Mouse (Mus musculus): ENCODE data around the gene Hnrnpul1. TPM values are rescaled to one million over a fixed set of nuclear protein-coding genes. Genes with fewer than 3 reads are reported as not detected.

Hnrnpul1 gene
- 513 and 543 TPM in 2 replicates for polyA plus RNA-seq (2012)

DNA sequence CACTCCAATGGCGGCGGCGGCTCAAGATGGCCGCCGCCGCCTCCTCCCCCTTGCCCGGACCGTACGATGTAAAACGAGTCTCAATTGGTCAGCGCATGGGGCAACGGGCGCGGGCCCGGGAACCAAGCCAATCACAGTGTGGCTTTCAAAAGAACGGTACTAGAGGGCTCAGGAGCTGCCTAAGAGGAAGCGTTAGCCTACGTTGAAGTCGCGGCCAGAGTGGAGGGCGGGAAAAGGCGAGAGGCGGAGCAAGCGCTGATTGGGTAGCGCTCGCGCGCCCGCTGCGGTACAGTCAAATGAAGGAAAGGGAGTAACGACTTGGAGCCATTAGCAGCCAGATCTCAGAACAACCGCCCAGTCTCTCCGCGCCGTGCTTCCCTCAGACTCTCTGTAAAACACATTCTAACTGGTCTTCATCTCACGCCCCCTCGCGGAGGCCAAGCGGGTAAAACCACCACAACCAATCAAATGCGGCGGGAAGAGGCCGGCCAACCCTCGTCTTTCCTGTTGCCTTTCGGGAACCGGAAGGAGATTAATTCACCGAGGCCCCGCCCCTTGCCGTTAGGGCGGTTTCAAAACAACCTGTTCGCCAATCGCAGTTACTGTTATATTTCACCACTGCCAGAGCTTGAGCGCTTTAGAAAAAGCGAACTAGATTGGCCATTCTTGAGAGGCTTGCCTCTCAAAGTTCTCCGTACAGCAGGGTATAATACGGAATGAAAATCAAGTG is at the start of gene Hnrnpul1:
Gene Hnrnpul1, minus strand, starts transcription at position 20 of the 730 bp plus-strand sequence.
- TF ChIP-seq GATA1 (IDR thresholded peaks at IDR 0.05; ENCODE audit: low read length), result no peak

DNA sequence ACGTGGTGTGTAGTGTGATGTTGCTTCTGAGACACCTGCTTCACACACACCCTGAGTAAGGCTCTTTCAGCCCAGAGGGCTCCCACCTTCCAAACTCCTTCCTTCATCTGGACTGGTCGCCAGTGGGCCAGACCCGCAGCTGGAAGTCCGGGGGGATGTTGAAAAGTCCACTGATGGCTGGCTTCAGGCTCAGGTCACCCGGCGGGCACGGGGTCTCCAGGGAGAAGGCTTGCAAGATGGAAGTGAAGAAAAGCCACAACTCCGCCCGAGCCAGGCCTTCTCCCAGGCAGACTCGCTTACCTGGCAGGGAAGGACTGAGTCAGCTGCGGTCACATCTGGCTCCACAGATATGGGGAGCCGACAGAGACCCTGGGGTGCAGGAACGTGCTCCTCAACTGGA is 48.9 kb upstream of the Hnrnpul1 start:
- TF ChIP-seq GATA1 (IDR thresholded peaks at IDR 0.05; ENCODE audit: low read length), result no peak

DNA sequence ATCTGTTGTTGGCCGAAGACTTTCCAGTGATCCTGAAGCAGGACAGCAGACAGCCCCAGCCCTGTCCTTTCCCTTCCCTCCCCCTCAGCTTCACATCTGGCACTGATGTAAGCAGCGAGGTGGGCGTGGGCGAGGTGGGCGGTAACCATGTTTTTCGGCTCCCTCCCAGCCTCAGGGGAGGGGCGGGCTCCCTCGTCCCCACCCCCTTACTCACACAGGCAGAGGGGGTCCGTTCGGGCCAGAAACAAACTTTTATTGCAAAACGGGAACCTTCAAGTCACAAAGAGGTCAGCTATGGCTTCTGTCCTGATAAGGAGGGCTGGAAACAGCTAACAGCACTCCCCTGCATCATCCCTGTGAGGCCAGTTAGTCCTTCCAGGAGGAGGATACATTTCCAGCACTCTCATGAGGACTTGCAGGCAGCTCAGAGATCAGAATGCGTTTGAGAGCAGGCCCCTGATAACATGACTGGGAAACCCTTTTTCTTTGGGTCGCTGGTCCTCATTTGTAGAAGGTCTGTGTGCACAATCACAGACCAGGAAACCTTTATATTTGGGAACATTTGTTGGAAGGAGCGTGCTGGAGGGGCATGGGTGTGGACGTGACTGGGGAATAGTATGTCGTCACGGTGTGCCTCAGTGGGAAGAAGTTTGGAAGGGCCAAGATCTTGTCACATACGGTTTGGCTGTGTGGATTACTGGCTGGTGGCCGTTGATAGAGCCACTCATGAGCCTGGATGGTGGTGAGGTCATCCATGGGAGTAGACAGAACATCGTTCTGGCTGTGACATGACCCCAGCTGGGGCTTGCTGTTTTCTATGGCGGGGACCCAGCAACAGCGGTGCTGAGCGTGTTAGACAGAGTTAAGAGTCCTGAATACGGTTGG is 47.9 kb upstream of the Hnrnpul1 start:
- no peak for TF ChIP-seq GATA1 (IDR thresholded peaks at IDR 0.05; ENCODE audit: low read length)

DNA sequence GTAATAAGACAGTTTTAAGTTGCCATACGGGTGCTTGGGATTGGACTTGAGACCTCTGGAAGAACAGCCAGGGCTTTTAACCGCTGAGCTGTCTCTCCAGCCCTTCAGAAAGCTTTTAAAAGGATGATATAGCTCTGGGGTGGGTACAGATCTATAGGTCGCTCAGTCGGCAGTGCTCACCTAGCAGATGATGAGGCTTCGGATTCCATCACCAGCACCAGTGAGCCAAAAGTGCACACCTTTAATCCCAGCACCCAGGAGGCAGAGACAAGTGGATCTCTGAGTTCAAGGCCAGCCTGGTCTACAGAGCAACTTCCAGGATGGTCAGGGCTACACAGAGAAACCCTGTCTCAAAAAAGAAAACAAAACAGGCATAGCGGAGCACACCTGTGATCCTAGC is 46.5 kb upstream of the Hnrnpul1 start:
- TF ChIP-seq GATA1 (IDR thresholded peaks at IDR 0.05; ENCODE audit: low read length), result no peak

DNA sequence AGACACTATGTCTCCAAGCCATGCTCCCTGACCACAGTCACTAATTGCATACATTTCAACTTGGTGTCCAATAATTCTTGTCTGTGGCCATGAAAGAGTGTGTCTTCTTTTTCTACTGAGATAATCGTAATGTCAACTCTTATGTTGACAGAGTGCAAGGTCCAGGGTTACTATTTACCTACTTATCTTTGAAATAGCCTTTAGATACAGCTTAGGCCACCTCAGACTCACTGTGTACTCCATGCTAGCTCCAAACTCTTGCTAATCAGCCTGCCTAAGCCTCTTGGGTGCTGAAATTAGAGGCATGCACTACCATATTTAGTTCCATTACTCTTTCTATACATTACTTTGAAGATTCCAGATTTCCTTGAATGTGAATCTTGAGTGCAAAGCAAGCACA is 44.8 kb upstream of the Hnrnpul1 start:
- TF ChIP-seq GATA1 (IDR thresholded peaks at IDR 0.05; ENCODE audit: low read length), result no peak

DNA sequence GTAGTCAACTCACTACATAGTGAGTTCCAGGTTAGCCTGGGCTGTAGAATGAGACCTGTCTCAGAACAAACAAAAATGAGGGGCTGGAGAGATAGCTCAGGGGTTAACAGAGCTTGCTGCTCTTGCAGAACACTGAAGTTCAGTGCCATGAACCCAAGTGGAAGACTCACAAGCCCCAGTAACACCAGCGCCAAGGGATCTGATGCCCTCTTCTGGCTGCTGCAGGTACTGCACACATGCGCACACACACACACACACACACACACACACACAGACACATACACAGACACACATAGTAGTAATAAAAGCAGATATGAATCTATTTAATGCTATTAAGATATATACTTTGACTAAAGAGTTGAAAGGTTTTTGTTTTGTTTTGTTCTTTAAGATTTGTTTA is 44.0 kb upstream of the Hnrnpul1 start:
- no peak for TF ChIP-seq GATA1 (IDR thresholded peaks at IDR 0.05; ENCODE audit: low read length)

DNA sequence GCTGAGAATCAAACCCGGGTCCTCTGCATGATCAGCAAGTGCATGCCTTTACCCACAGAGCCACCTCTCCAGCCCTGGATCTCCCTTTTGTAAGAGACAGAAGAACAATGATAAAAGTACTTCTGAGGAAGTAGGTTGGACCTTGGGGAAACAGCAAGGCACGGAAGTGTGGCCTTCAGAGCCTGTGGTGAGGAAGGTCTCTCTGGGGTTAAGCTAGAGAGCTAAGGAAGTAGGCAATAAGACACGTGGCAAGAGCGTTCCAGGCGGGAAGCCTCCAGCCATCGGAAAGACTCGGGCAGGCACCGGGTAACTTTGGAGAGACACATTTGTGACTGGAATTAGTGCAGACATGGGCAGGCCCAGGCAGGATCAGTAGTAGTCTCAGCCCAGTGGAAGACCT is 40.2 kb upstream of the Hnrnpul1 start:
- no peak for TF ChIP-seq GATA1 (IDR thresholded peaks at IDR 0.05; ENCODE audit: low read length)

DNA sequence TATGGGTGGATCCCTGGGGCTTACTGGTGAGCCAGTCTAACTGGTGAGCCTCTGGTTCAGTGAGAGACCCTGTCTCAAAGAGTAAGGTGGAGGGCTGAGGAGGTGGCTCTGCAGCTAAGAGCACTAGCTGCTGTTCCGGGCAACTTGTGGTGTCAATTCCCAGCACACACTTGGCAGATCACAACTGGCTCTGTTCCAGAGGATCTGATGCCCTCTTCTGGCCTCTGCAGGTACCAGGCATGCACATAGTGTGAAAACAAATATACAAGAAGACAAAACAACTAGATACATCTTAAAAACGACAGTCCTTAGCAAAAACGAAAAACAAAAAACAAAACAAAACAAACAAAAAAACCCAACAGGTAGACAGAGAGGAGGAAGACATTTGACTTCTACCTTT is 39.1 kb upstream of the Hnrnpul1 start:
- TF ChIP-seq GATA1 (IDR thresholded peaks at IDR 0.05; ENCODE audit: low read length), result no peak

DNA sequence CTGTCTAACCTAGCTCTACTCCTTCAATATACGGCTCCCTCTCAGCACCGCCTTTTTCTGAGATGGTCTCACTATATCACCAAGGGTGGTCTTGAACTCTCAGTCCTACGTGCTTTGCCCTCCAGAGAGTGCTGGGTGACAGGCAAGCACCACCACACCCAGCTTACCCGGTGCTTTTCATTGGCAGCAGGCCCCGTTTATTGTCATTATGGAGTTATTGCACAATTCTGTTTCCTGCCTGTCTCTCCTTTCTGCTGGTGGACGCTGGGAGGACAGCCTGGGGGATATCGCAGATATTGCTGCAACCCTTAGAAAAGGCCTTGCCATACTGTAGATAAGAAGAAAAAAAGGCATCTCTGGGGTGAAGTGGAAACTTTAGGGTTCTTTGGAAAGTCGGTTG is 36.1 kb upstream of the Hnrnpul1 start:
- no peak for TF ChIP-seq GATA1 (IDR thresholded peaks at IDR 0.05; ENCODE audit: low read length)

DNA sequence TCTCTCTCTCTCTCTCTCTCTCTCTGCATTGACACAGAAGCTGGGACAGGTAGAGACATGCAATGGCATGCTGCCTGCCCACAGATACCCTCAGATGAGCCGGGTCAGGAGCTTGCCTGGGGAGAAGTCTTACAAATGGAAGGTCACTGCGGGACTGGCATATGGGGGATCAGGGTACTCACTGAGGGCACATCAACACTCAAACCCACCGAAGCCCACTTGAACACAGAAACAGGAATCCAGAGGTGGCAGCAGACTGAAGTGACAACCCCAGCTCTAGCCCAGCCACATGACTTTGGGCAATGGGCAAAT is 34.5 kb upstream of the Hnrnpul1 start:
- TF ChIP-seq GATA1 (IDR thresholded peaks at IDR 0.05; ENCODE audit: low read length), result no peak

DNA sequence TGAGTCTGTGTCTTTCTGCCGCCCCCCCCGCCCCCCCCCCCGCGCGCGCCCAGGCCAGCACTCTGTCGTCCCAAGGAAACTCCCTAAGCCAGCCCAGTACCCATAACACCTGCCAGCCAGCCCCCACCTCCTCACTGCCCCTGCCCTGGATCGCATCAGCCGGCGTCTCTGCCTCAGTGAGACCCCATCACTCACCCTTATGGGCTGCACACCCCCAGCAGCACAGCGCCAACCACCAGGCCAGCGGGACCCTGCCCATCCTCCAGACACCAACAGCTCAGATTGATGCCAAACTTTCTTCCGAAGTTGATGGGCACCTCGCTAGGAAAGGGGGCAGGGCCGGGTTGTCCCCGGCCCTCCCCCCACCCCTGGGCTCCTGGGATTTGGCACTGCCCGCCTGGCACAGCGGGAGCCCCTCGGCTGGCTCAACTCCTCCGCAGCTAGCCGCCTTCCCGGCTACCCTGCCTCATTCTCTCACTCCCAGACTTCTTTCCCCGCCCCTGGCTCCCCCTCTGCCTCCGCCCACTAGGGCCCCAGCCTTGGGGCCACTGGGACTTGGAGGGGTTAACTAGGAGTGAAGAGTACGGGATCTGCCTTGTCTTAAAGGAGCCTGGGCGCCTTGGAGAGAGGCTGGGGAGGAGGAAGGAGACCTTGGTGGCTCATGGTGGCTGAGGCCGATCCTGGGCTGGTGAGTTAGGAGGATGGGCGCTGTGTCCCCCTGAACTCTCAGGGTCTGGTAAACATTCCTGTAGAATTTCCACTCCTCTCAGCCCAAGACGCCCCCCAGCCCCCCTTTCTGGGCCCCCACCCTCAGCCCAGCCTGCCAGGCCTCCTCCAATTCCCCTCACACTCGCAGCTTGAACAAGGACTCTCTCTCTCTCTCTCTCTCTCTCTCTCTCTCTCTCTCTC is 33.9 kb upstream of the Hnrnpul1 start, which contains the start of gene Axl:
Gene Axl, minus strand, starts transcription at position 486 of the 909 bp plus-strand sequence.
- no peak for TF ChIP-seq GATA1 (IDR thresholded peaks at IDR 0.05; ENCODE audit: low read length)

DNA sequence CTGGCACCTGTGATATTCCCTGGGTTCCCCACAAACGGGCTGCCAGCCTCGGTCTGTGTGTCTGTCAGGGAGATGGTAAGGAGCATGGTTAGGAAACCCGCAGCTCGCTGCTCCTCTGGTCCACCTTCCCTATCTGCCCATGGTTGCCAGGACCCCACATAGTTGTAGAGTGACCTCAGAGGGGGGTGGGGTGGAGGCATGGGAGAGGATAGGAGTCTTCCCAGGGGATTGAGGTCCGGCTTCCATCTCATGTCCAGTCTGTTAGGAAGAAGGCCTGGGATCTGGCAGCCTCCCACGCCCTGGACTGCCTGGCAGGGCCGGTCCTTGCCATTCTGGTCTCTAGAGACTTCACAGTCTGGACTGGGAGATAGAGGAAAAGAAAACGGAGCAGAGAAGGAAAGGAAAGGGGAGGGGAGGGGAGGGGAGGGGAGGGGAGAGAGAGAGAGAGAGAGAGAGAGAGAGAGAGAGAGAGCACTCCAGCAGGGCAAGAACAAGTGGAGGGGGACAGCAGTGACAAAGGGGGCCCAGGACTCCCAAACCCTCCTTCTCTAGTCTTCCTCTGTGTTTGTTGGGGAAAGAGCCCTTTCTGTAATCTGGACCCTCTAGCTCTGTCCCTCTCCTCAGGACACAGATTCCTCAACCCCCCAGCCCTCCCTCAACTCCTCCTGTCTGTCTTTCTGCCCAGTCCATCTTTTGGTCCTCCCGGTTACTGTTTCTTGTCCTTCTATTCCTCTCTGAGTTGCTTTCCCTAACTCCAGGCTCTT is 33.1 kb upstream of the Hnrnpul1 start:
- no peak for TF ChIP-seq GATA1 (IDR thresholded peaks at IDR 0.05; ENCODE audit: low read length)

DNA sequence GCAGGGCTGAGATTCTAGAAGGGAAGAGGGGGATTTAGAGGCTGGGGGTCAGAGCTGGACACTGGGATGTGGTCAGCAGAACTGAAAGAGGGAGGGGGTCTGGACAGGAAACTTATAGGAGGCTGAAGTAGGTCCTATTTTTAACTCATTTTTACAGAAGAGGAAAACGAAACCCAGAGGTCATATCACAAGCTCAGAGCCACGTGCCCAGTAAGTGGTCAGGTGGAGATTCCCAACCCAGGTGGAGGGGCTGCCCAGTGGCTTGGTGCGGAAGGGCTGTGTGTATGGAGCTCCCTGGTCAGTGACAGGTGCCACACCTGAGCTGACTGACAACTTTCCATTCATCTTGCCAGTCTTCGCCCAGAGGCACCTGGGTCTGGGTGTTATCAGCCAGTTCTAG is 32.4 kb upstream of the Hnrnpul1 start:
- no peak for TF ChIP-seq GATA1 (IDR thresholded peaks at IDR 0.05; ENCODE audit: low read length)

DNA sequence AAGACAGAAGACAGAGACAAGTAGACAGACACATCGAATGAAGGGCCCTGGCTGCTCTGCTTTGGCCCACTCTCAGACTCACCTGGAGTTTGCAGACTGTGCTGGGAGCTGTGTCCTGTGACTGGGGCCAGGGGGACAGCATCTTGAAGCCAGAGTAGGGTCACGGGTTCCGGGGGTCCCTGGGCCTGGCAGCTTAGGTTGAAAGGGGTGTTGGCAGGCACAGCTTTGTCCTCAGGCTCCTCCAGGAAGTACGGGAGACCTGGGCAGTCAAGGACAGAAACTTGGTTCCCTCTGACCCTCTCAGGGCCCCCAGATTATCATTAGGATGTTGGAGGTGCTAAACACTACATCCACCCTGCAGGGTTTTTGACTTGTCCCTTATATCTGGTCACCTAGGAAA is 31.2 kb upstream of the Hnrnpul1 start:
- TF ChIP-seq GATA1 (IDR thresholded peaks at IDR 0.05; ENCODE audit: low read length), result no peak

DNA sequence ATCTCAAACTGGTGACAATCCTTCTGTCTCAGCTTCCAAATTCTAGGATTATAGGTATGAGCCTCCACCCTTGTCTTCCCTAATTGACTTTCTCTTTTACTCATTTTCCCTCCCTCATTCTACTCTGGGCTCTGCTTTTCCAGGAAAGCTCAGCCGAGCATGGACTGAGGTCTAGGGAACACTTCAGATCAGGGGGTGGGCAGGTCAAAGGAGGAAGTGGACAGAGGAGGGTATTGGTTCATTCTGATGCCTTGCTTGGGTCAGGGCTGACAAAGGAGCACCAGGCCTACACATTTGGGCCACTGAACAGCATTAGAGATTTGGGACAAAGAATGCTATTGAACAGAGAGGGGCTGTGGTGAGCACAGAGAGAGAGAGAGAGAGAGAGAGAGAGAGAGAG is 30.3 kb upstream of the Hnrnpul1 start:
- no peak for TF ChIP-seq GATA1 (IDR thresholded peaks at IDR 0.05; ENCODE audit: low read length)

All from G1E-ER4 (cell line).